ENCODE assay signal across 13 mouse cellular contexts in the genomic region with DNA sequence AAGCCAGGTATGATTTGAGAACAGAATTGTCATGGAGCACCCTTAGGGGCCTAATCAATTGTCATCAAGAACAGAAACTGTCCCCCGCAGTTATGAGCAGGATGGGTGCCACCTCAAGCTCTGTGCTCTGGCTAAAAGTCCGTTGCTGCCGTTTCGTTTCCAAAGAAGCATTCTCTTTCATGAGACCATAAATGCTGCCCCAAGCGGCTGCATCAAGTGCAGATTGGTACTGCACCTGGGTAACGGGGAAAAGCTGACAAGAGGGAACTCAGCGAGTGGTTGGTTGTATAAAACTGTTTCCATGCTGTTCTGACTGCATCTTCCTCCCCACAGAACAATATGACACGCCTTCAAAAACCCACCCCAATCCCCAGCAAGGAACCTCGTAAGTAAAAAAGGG.
"Had no signal": no experiment of that assay in that cellular context is flagged by ENCODE, and none has a peak within 500 bp of the region (broad histone marks: within the 10 kb centered on the region; RNA-seq: fewer than 3 reads in every experiment).

No protein-coding gene starts in this region.

- H3K4me2 ChIP-seq: limb, embryonic 12.5 days; limb, embryonic 15.5 days; liver, embryonic 11.5 days; lung, embryonic 14.5 days; midbrain, embryonic 13.5 days had no signal

- H3K27me3 ChIP-seq: limb, embryonic 12.5 days; limb, embryonic 15.5 days; midbrain, embryonic 13.5 days had no signal

- H3K36me3 ChIP-seq: limb, embryonic 15.5 days; midbrain, embryonic 13.5 days had no signal

- H3K9me3 ChIP-seq: limb, embryonic 12.5 days; limb, embryonic 15.5 days; midbrain, embryonic 13.5 days had no signal

- H3K4me1 ChIP-seq: limb, embryonic 15.5 days; midbrain, embryonic 13.5 days had no signal

- H3K9ac ChIP-seq: limb, embryonic 12.5 days; limb, embryonic 15.5 days; liver, embryonic 14.5 days; liver, postnatal 0 days; lung, embryonic 14.5 days; midbrain, embryonic 13.5 days had no signal

- H3K4me3 ChIP-seq: limb, embryonic 12.5 days; limb, embryonic 15.5 days; midbrain, embryonic 13.5 days had no signal

- DNase-seq: layer of hippocampus, adult 9-11 months; left cerebral cortex, postnatal 4 days; liver, postnatal 0 days; lung, embryonic 14.5 days; thymus, adult 18-20 months; thymus, postnatal 36 days had no signal

- H3K27ac ChIP-seq: kidney, postnatal 0 days; limb, embryonic 12.5 days; limb, embryonic 15.5 days; liver, embryonic 14.5 days; macrophage; midbrain, embryonic 13.5 days had no signal
